Mouse (Mus musculus): ENCODE measurements around the gene Fbxo40.

The Fbxo40 gene

DNA sequence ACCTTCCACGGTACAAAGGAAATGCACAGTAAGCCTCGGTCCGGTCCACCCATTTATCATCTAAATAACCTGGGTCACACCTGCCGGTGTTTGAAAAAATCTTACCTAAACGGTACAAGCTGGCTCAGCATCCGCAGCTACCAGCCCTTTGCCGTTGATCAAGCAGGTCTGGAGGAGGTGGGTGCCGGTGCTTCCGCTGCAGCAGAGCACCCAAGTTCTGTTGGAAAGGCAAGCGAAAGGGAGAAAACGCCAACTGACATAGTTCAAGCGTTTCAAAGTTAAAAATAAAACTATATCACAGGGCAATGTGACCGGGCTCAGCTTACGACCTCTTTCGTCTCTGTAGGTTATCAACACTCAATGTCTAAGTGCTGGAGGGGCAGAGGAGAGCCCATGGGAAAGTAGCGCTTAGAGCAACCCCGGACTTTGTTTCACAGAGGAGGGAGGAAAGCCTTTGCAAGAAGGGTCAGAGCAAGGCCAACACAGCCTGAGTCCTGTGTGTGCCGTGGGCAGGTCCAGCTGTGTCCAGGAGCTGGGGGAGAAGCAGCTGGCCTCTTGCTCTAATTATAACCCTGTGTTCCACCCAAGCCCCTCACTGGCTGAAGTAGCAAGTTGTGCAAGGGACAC is at the start of gene Fbxo40:
Gene Fbxo40, minus strand, starts transcription at position 469 of the 627 bp plus-strand sequence.
- no peak for DNase-seq

DNA sequence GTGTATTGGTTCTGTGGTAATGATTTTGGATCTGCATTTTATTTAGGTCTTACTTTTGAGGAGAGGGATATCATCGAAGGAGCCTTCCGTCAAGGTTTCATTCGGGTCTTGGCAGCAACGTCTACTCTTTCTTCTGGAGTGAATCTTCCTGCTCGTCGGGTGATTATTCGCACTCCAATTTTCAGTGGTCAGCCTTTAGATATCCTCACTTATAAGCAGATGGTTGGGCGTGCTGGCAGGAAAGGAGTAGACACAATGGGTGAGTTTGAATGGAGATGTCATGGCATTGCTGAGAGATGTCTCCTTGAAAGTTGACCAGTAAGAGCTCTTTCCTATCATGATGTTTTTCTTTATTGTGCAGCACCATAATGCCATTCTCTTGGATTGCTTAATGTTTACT is 44.5 kb upstream of the Fbxo40 start:
- DNase-seq = no peak

- DNase-seq = peak in 1 of 2 experiments; percentile 20
Observed at GRCm38 (mm10) chr16:37031996-37032395, 41.7 kb upstream of the Fbxo40 start.

GRCm38 (mm10) chr16:37027581-37027980 is 37.3 kb upstream of the Fbxo40 start:
- DNase-seq = no peak

GRCm38 (mm10) chr16:37012336-37012735 is 22.1 kb upstream of the Fbxo40 start:
- DNase-seq = no peak

- DNase-seq = no peak
Observed at GRCm38 (mm10) chr16:37011922-37012289, 21.6 kb upstream of the Fbxo40 start.

- peak; percentile 89 to 90 for DNase-seq
Observed at GRCm38 (mm10) chr16:37011061-37011921, 21.0 kb upstream of the Fbxo40 start, which contains the start of gene Polq. Gene Polq, plus strand, starts transcription at chr16:37011786.

DNA sequence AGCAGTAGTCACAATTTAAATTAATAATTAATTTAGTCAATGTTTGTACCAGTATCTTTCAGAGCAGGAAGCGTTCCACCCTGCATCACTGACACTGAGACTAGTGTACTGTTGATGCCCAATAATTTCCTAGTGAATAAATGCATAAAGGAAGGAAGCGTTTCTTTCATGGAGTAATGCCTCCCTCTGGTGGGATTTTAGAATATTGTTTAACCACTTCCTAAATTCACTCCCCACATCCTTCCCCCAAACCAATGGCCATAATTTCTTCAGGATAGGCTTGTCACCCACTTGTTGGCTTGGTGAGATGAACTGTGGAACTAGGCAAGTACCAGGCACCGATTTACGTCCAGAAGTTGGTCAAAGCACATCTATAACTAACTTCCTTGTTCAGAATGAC is 20.1 kb upstream of the Fbxo40 start:
- DNase-seq = peak in 1 of 2 experiments; percentile 39

GRCm38 (mm10) chr16:37009262-37009661 is 19.0 kb upstream of the Fbxo40 start:
- no peak for DNase-seq

DNA sequence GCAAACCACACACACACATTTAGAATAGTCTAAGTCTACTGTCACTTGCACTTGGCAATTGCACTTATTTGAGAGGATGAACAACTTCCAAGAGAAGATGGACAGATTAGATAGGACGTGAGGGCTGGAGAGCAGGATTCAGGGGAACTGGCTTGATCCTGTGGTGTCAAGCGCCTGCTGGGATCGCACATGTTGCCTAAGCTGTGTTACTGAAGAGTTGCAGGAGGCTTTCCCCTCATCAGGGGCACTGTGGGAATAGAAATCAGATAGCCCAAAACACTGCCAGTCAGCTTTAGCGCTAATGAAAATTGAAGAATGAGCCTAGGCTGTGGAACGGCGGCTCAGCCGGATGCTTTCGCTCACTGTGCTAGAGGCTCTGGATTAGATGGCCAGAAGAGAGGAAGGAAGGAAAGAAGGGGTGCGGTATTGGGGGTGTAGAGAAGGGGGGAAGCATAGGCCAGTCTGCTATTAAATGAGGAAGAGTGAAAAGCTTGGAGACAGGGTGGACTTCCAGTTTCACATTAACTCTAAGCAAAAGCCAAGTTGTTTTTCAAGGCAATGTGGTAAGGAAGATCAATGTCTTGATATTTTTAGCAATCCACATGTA is 9.2 kb upstream of the Fbxo40 start:
- DNase-seq = peak; percentile 70 to 73

- DNase-seq = no peak
Observed at GRCm38 (mm10) chr16:36997650-36998049, 7.4 kb upstream of the Fbxo40 start.

GRCm38 (mm10) chr16:36989493-36989892 is 774 bp downstream of the Fbxo40 start:
- DNase-seq = no peak

- DNase-seq = no peak
Observed at GRCm38 (mm10) chr16:36988066-36988465, 2.2 kb downstream of the Fbxo40 start.

DNA sequence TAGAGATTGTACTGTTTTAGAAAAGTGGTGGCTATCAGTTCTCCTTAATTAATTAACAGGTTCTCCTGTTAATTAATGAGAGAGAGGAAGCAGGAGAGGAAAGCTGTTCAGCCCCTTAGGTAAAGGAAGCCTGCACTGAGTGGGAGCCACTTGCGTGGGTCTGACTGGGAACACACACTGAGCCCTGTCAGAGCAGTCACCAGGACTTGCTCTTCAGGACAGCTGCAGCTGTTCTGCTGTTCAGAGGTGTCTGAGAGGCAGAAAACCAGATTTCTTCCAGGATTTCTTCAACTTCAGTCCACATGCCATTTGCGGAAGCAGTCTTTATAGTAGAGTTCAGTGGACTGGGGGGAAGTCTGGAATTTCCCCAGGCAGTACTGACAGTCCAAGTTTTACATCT is 2.9 kb downstream of the Fbxo40 start:
- DNase-seq = no peak

DNA sequence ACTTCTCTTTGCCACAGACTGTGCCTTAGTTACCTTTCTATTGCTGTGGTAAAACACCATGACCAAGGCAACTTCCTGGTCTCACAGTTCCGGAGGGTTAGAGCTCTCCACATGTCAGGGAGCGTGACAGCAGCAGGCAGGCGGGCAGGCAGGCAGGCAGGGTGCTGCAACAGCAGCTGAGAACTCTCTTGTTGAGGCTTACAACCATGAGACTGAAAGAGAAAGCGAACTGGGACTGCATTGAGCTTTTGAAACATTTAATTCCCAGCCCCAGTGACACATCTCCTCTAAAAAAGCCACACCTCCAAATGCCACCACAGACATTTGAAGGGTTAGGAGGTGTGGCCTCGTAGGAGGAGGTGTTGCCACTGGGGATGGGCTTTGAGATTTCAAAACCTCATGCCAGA is 4.6 kb downstream of the Fbxo40 start:
- no peak for DNase-seq

GRCm38 (mm10) chr16:36983796-36984195 is 6.5 kb downstream of the Fbxo40 start:
- DNase-seq = no peak

DNA sequence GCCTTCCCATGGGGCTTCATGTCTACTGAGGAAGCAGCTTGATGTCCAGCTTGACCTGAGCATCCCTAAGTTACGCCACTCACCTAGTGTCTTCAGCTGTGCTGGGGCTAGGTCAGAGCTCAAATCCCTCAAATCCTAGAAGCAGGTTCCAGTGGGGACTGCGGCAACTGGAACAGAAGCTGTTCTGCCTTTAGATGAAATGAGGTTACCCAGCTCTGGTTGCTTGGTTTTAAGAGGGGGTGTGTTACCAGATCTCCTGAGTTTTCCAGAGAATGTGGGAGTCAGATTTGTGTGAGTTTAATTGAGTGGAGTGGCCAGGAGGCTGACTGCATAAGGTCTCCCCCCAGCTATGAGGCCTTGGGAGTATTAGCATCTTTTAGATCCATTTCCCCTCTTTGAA is 11.1 kb downstream of the Fbxo40 start:
- no peak for DNase-seq

DNA sequence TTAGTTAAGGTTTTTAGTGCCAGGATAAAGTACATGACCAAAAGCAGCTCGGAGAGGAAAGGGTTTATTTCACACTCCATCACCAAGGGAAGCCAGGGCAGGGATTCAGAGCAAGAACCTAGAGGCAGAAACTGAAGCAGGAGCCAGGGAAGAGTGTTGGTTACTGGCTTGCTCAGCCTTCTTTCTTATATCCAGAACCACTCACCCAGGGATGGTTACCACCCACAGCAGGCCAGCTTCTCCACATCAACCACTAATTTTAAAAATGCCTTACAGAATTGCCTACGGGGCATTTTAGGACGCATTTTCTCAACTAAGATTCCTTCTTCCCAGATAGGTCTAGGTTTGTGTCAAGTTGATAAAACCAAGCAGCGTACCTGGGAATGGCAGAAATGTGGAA is 26.9 kb downstream of the Fbxo40 start:
- DNase-seq = no peak

DNA sequence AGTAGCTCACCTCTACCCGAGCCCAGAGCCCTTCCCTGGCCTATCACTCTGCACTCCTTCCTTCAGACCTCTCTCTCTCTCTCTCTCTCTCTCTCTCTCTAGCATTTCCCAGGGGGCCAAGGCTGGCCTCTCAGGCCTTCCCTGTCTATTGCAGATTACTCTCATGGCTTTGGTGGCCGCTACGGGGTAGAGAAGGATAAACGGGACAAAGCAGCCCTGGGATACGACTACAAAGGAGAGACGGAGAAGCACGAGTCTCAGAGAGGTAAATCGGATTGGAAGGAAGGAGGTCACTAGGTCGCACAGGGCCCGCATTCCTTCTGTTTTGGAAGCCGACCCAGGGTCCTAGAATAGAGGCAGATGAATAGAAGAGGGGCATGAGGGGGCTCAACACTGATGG is 35.2 kb downstream of the Fbxo40 start:
- DNase-seq = peak in 1 of 2 experiments; percentile 0

DNA sequence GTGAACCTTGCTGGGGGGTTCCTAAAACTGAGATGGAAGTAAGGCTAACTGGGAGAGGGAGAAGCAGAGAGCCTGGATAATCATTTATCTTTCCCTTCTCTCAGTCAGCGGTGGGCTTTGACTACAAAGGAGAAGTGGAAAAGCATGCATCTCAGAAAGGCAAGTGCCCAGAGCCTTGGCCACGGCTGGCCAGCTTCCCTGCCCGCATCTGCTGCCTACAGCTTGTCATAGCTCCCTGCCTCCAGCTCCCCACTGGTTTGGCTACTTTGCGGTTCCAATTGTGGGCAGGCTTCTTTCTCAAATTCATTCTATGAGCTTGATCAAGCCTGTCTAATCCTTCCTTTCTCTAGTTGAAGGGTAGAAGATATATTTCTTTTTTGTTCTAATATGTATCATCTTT is 39.2 kb downstream of the Fbxo40 start:
- DNase-seq = peak; percentile 42 to 52

GRCm38 (mm10) chr16:36949614-36950336 is 40.5 kb downstream of the Fbxo40 start:
- no peak for DNase-seq

- no peak for DNase-seq
Observed at GRCm38 (mm10) chr16:36947646-36948197, 42.5 kb downstream of the Fbxo40 start.

All from cerebellum, postnatal 36 days (tissue).